Mouse (Mus musculus): ENCODE data around the gene Ccdc127. TPM values are rescaled to one million over a fixed set of nuclear protein-coding genes. Genes with fewer than 3 reads are reported as not detected.
A peak's percentile ranks its signal among the peaks of the same experiment; 100 is the strongest.

Ccdc127 gene
- polyA plus RNA-seq, 1 experiment from 2014 or later = 57.9 TPM

- Histone ChIP-seq H3K4me3 (no peak overlapping the region), H3K27me3 (no peaks in the 10 kb centered on the region), H3K36me3 (peaks cover 57% of the 10 kb centered on the region), H3K9me3 (replicated peaks) (no peaks in the 10 kb centered on the region), H3K4me2 (replicated peaks) (no peak overlapping the region), H3K4me1 (no peaks in the 10 kb centered on the region), H3K9ac (no peak overlapping the region), H3K27ac (no peak overlapping the region)
- WGBS = 57% methylated on average over 3 of the region's 3 CpGs
- ATAC-seq (ENCODE audit: low FRiP score) = 0 out of 2 replicates have a peak, but pooled peaks have one; percentile 54
Observed at GRCm38 (mm10) chr13:74341036-74341435, 9.1 kb upstream of the Ccdc127 start.

GRCm38 (mm10) chr13:74350435-74350906 lies 362 bp downstream of the Ccdc127 start:
- Histone ChIP-seq H3K4me1 (peaks cover 13% of the 10 kb centered on the region), H3K36me3 (peaks cover 13% of the 10 kb centered on the region), H3K9ac (peak overlapping the region; percentile 82), H3K4me2 (replicated peaks) (peak overlapping the region; percentile 76), H3K4me3 (peak overlapping the region; percentile 76), H3K27me3 (no peaks in the 10 kb centered on the region), H3K27ac (peak overlapping the region; percentile 55; the same call in 1 of the 2 replicates), H3K9me3 (replicated peaks) (no peaks in the 10 kb centered on the region)
- peak; percentile 72 for ATAC-seq (ENCODE audit: low FRiP score)
- 2% methylated on average over 15 of the region's 15 CpGs for WGBS

DNA sequence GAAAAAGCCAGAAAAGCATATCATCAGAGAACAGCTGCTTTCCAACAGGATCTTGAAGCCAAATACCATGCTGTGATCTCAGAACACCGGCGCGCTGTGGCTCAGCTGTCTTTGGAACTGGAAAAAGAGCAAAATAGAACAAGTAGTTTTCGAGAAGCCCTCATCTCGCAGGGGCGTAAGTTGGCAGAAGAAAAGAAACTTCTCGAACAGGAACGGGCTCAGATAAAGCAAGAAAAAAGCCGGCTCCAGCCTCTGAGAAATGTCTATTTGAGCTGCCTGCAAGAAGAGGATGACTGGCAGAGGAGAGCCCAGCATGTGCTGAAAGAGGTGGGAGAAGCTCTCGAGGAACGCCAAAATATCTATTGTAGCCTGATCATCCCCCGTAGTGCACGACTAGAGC lies 6.4 kb downstream of the Ccdc127 start:
- Histone ChIP-seq H3K4me1 (no peaks in the 10 kb centered on the region), H3K4me2 (replicated peaks) (no peak overlapping the region), H3K27ac (no peak overlapping the region), H3K4me3 (no peak overlapping the region), H3K9me3 (replicated peaks) (no peaks in the 10 kb centered on the region), H3K27me3 (no peaks in the 10 kb centered on the region), H3K36me3 (peaks cover 52% of the 10 kb centered on the region), H3K9ac (no peak overlapping the region)
- no peak for ATAC-seq (ENCODE audit: low FRiP score)
- 93% methylated on average over 13 of the region's 13 CpGs for WGBS

DNA sequence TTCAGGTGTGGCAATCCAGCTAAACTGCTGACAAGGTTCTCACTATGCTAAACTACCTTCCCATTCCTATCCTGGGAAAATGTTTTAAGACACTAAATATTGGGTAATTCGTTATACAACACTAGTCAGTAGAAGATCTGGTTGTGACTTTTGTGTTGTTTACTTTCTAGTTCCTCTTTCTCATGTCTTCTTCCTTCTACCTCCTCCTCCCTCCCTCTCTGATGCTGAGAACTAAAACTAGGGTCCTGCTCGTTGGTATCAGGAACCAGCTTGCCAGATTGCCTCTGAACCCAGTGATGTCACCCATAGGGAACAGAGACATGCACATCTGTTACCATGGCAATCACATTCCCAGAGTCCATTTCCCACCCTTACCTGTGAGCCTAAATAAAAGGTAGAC lies 12.1 kb downstream of the Ccdc127 start:
- Histone ChIP-seq H3K4me2 (replicated peaks) (no peak overlapping the region), H3K4me1 (no peaks in the 10 kb centered on the region), H3K9me3 (replicated peaks) (no peaks in the 10 kb centered on the region), H3K27ac (no peak overlapping the region), H3K4me3 (no peak overlapping the region), H3K27me3 (no peaks in the 10 kb centered on the region), H3K9ac (no peak overlapping the region), H3K36me3 (peaks cover 27% of the 10 kb centered on the region)
- ATAC-seq (ENCODE audit: low FRiP score) = no peak
- 69% methylated on average over 2 of the region's 2 CpGs for WGBS

- no peaks in the 10 kb centered on the region for H3K4me1 ChIP-seq
- H3K27me3 ChIP-seq = no peaks in the 10 kb centered on the region
- H3K27ac ChIP-seq = no peak overlapping the region
- H3K9ac ChIP-seq = no peak overlapping the region
- no peak overlapping the region for H3K4me2 ChIP-seq (replicated peaks)
- no peak overlapping the region for H3K4me3 ChIP-seq
- 85% methylated on average over 13 of the region's 13 CpGs for WGBS
- ATAC-seq (ENCODE audit: low FRiP score) = peak; percentile 21; the same call in 1 of the 2 replicates
- H3K36me3 ChIP-seq = peaks cover 22% of the 10 kb centered on the region
- H3K9me3 ChIP-seq (replicated peaks) = no peaks in the 10 kb centered on the region
Observed at GRCm38 (mm10) chr13:74363176-74363858, 13.2 kb downstream of the Ccdc127 start.

DNA sequence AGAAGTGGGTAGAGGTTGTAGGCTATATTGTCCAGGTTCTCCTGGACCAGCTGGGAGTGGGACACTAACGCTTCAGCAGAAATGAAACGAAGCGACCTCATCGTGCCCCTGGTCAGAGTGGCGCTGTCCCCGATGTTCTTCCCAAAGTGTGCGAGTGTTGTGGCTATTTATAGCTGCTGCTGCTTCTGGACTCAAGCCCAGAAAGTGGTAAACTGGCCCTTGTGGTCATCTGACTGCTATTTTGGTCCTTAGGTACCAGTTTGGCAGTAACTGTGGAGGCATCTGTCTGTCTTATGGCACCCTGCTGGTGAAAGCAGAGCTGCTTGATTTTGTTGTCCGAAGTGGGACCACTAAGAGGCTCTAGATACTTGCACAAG lies 13.7 kb downstream of the Ccdc127 start, which contains the start of gene Lrrc14b:
Gene Lrrc14b, minus strand, starts transcription at position 147 of the 377 bp plus-strand sequence.
- no peak for ATAC-seq (ENCODE audit: low FRiP score)
- no peak within 1 kb of the TSS for H3K27ac ChIP-seq
- H3K4me3 ChIP-seq = no peak within 1 kb of the TSS
- H3K36me3 ChIP-seq = peaks cover 20% of the 10 kb centered on the region
- no peaks in the 10 kb centered on the region for H3K9me3 ChIP-seq (replicated peaks)
- no peaks in the 10 kb centered on the region for H3K27me3 ChIP-seq
- no peak within 1 kb of the TSS for H3K4me2 ChIP-seq (replicated peaks)
- no peaks in the 10 kb centered on the region for H3K4me1 ChIP-seq
- 85% methylated on average over 8 of the region's 8 CpGs for WGBS
- no peak within 1 kb of the TSS for H3K9ac ChIP-seq

DNA sequence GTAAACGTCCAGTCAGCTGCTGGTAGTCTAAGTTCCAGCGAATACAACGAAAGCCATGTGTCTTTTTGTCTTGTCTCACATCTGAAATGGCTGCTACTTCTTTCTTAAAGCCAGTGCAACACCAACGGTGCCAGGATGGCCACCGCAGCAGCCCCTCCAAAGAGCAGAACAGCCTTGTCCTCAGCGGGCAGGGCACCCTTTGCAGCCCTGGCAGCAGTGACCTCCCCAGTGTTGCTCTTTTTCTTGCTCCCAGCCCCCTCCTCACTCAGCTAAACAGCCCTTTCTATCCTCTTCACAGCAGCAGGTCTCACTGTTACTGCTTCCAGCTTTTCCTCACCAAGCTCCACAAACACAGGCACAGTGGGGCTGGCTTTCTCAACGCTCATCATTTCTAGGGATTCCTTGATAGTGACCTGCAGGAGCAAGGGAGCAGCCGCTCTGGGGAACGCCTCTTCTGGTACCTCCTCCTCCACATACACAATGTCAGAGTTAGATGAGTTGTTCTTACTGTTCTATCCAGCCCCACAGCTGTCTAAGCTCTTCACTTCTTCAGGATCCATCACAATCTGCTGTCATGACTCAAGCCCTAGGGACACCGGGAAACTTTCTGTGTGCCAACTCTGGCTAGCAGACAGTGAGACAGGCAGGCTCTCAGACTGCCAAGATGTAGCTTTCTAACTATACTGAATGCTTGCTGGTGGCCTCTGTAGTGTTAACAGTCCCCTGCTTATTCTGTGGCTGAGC lies 31.6 kb downstream of the Ccdc127 start:
- Histone ChIP-seq H3K36me3 (no peaks in the 10 kb centered on the region), H3K4me1 (no peaks in the 10 kb centered on the region), H3K4me2 (replicated peaks) (no peak overlapping the region), H3K27me3 (no peaks in the 10 kb centered on the region), H3K4me3 (no peak overlapping the region), H3K9ac (0 out of 2 replicates have a peak overlapping the region, but pooled peaks have one; percentile 8), H3K27ac (no peak overlapping the region), H3K9me3 (replicated peaks) (no peaks in the 10 kb centered on the region)
- 72% methylated on average over 10 of the region's 10 CpGs for WGBS
- no peak for ATAC-seq (ENCODE audit: low FRiP score)

DNA sequence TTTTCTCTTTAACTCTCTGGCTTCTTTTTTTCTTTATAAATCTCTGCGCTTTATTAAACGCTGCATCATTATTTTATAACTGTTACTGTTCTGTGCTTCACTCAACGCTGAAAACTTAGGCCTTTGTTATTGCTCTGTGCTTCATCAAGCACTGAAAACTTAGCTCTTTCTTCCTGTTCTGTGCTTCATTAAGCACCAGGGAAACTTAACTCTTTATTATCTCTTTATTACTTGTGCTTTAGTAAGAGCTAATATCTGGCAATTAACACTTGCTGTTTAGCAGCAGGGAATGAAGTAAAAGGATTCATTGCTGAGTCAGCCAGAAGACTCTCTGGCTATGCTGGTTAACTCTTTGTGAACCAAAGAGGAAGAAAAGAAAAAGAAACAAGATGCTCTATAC lies 32.2 kb downstream of the Ccdc127 start:
- 71% methylated on average over 3 of the region's 3 CpGs for WGBS
- no peaks in the 10 kb centered on the region for H3K4me1 ChIP-seq
- no peak overlapping the region for H3K9ac ChIP-seq
- H3K9me3 ChIP-seq (replicated peaks) = no peaks in the 10 kb centered on the region
- H3K27ac ChIP-seq = no peak overlapping the region
- no peaks in the 10 kb centered on the region for H3K27me3 ChIP-seq
- H3K4me2 ChIP-seq (replicated peaks) = no peak overlapping the region
- no peaks in the 10 kb centered on the region for H3K36me3 ChIP-seq
- no peak overlapping the region for H3K4me3 ChIP-seq
- ATAC-seq (ENCODE audit: low FRiP score) = no peak

DNA sequence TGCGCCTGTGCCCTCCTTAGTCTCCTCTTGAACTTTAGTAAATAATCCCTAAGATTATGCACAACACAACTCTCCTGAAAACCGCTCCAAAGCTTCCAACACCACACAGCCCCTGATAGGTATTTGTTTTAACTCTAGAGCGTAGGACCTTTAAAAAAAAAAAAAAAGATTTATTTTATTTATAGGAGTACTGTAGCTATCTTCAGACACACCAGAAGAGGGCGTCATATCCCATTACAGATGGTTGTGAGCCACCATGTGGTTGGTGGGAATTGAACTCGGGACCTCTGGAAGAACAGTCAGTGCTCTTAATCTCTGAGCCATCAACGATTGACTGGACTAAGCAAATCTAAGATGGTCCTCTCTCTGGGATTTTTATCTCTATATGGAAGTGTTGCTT lies 39.6 kb downstream of the Ccdc127 start:
- H3K4me2 ChIP-seq (replicated peaks) = peak overlapping the region; percentile 68

GRCm38 (mm10) chr13:74390371-74390990 lies 40.4 kb downstream of the Ccdc127 start, which contains the start of gene Zfp72:
Gene Zfp72, minus strand, starts transcription at chr13:74390836.
- 3% methylated on average over 14 of the region's 14 CpGs for WGBS
- no peaks in the 10 kb centered on the region for H3K27me3 ChIP-seq

More for the DNA sequence above, 39.6 kb downstream of the Ccdc127 start:
- H3K9ac ChIP-seq = no peak overlapping the region
- no peaks in the 10 kb centered on the region for H3K27me3 ChIP-seq
- H3K9me3 ChIP-seq (replicated peaks) = no peaks in the 10 kb centered on the region
- WGBS = 71% methylated on average over 6 of the region's 6 CpGs
- H3K27ac ChIP-seq = no peak overlapping the region
- peak overlapping the region; percentile 56 for H3K4me3 ChIP-seq
- ATAC-seq (ENCODE audit: low FRiP score) = no peak
- peaks cover 2% of the 10 kb centered on the region; the same call in 1 of the 2 replicates for H3K4me1 ChIP-seq
- H3K36me3 ChIP-seq = no peaks in the 10 kb centered on the region

GRCm38 (mm10) chr13:74391156-74391555 lies 41.0 kb downstream of the Ccdc127 start:
- peak; percentile 20; the same call in 1 of the 2 replicates for ATAC-seq (ENCODE audit: low FRiP score)
- H3K4me2 ChIP-seq (replicated peaks) = no peak overlapping the region
- H3K4me3 ChIP-seq = no peak overlapping the region
- peaks cover 2% of the 10 kb centered on the region; the same call in 1 of the 2 replicates for H3K4me1 ChIP-seq
- no peaks in the 10 kb centered on the region for H3K36me3 ChIP-seq
- H3K27ac ChIP-seq = no peak overlapping the region
- H3K9ac ChIP-seq = no peak overlapping the region
- no peaks in the 10 kb centered on the region for H3K27me3 ChIP-seq
- H3K9me3 ChIP-seq (replicated peaks) = no peaks in the 10 kb centered on the region
- 76% methylated on average over 2 of the region's 2 CpGs for WGBS

More at GRCm38 (mm10) chr13:74390371-74390990, 40.4 kb downstream of the Ccdc127 start, which contains the start of gene Zfp72:
- Histone ChIP-seq H3K9ac (peak within 1 kb of the TSS; percentile 57), H3K9me3 (replicated peaks) (no peaks in the 10 kb centered on the region), H3K36me3 (no peaks in the 10 kb centered on the region), H3K27ac (no peak within 1 kb of the TSS), H3K4me3 (peak within 1 kb of the TSS; percentile 56), H3K4me1 (peaks cover 2% of the 10 kb centered on the region; the same call in 1 of the 2 replicates), H3K4me2 (replicated peaks) (peak within 1 kb of the TSS; percentile 68)
- peak; percentile 92 for ATAC-seq (ENCODE audit: low FRiP score)

GRCm38 (mm10) chr13:74399298-74399839 lies 49.3 kb downstream of the Ccdc127 start, which contains the start of gene Ftl1-ps1:
Gene Ftl1-ps1, plus strand, starts transcription at chr13:74399694.
- H3K9me3 ChIP-seq (replicated peaks) = no peaks in the 10 kb centered on the region
- H3K9ac ChIP-seq = no peak within 1 kb of the TSS
- ATAC-seq (ENCODE audit: low FRiP score) = no peak
- peak within 1 kb of the TSS; percentile 34 for H3K4me2 ChIP-seq (replicated peaks)
- 10% methylated on average over 11 of the region's 11 CpGs for WGBS
- no peaks in the 10 kb centered on the region for H3K27me3 ChIP-seq
- H3K4me3 ChIP-seq = no peak within 1 kb of the TSS
- H3K36me3 ChIP-seq = no peaks in the 10 kb centered on the region
- no peak within 1 kb of the TSS for H3K27ac ChIP-seq
- no peaks in the 10 kb centered on the region for H3K4me1 ChIP-seq

Data from hindbrain, embryonic 12.5 days (tissue).